Mouse (Mus musculus) spleen, adult 2 months (tissue): ENCODE results near the gene Ina.

Source experiments
- CTCF ChIP-seq: fragments of 200-500 bp; IDR thresholded peaks from 2 replicates; pipeline ENCODE4 v1.5.1; 2011; ENCODE audit warnings: mild to moderate bottlenecking, inconsistent platforms; ENCODE audit not compliant: insufficient read depth, insufficient read length, insufficient replicate concordance; ENCODE audit errors: extremely low read depth
- POLR2A ChIP-seq: fragments of 200-500 bp; IDR thresholded peaks from 2 replicates; pipeline ENCODE4 v1.6.1; 2011; ENCODE audit warnings: low read depth, low read length, inconsistent platforms

GRCm38 (mm10) chr19:46979781-46980105 lies 34.8 kb upstream of the Ina start:
- no peak for TF ChIP-seq CTCF
- no peak for TF ChIP-seq POLR2A
